Mouse (Mus musculus) retina, postnatal 1 day (tissue): Measurements from ENCODE around the gene Tcta.
"Not testable (repeated sequence)": the region's sequence is repeated elsewhere in the genome, so short reads cannot be mapped to it uniquely, and the experiment has no call there.

Experiments
- DNase-seq: peaks from one replicate; pipeline ENCODE4 v3.0.0-alpha.2; 2012

The Tcta gene

DNA sequence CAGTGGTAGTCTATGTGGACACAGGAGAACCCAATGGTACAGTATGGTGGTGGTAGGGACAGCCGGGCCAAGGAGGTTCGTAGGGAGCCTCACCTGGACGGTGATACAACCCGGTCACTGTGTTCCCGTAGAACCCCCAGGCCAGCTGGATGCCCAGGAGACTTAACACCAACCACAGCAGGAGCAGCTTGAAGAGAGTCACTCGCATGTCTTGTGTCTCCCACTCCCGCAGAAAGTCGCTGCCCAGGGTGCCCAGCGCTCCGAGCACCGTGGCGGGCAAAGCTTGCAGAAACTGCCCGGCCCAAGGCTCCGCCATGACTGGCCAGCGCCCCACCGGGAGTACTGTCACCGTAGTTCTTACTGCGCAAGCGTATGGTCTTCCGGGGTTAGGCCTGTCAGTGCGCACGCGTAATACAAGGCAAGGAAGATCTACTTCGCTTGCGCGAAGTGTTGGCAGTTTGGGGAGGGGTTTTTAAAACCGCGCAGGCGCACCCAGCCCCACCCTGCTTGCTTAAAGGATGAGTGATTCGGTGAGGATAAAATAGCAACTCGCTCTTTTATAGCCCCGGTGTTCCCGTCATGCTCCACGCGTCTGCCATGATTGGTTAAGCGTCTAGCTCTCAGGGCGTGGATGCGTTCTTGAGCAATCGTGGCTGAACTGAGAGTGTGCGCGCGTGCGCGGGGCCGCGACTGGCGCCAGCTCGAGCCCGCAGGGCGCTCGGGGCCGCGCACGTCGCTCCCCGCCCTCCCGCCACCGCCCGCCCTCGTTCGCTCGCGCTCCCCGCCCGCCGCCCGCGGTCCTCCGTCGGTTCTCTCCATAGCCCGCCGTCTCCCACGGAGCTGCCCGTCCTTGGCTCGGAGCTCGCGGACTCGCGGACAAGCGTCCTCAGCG is at the start of gene Tcta, which contains the start of gene Rhoa:
TSS of gene Tcta (minus strand) at position 532 of the 892 bp plus-strand sequence.
TSS of gene Rhoa (plus strand) at position 501 of the 892 bp plus-strand sequence.
- DNase-seq: peak; percentile 100

DNA sequence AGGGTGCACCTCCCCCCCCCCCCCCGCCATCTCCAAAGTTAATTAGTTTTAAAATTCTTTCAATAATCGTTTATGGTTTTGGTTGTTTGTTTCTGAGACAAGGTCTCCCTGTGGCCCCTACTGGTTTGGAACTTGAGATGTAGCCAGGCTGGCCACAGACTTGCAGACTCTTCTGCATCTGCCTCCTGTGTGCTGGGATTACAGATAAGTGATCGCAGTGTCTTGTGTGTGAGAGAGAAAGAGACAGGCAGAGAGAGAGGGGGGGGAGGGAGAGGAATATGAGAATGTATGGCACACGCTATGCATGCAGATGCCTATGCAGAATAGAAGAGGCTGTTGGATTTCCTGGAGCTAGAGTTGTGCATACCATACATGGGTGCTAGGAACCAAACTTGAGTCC is 43.8 kb upstream of the Tcta start:
- no peak for DNase-seq

DNA sequence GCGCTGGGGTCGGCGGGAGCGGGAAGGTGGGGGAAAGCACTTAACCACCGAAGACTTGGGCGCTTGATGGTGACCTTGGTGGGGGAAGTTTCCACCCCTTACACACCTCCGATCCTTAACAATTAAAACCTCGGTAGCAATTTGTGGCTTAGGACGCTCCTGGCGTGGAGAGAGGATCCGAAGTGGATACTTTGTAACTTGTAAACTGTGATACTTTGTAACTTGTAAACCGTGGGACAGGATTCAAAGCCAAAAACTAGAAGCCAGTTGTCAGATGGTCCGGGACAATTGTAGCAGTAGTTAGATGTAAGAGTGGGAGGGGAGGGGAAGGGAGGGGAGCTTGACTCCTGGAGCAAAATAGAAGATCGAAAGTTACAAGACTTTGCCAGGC is 42.3 kb upstream of the Tcta start:
- DNase-seq: no peak

DNA sequence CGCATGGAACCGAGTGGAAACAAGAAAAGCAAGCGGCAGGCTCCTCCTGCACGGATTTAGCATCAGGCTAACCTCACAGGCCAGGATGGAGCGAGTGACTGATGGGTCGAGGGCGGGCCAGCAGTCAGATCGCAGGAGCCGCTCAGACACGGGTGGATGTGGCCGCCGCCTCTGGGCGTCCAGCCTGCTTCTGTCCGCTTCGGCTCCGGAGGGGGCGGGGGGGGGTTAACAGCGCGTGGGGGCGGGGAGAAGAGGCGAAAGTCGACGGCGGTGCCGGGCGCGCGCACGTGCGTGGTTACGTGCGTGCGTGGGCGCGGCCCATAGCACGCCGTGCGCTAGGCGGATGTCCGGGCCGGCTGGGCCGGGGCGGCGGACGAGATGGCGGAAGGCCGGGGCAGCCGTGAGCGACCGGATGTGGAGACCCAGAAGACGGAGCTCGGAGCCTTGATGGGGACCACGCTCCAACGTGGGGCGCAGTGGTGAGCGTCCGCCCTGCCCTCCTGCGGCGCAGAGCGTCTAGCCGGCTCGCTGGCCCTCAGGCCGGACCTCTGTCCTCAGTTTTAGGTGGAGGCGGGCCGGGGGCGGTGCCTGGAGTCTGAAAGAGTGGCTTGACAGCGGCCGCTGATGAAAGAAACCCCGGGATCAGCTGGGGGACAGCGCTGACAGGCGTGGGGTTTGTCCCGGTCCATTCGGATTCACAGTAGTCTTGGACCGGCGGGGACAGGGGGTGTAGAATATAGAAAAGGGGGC is 41.8 kb upstream of the Tcta start, which contains the start of gene Usp4:
TSS of gene Usp4 (plus strand) at position 314 of the 750 bp plus-strand sequence.
- DNase-seq: peak; percentile 95

DNA sequence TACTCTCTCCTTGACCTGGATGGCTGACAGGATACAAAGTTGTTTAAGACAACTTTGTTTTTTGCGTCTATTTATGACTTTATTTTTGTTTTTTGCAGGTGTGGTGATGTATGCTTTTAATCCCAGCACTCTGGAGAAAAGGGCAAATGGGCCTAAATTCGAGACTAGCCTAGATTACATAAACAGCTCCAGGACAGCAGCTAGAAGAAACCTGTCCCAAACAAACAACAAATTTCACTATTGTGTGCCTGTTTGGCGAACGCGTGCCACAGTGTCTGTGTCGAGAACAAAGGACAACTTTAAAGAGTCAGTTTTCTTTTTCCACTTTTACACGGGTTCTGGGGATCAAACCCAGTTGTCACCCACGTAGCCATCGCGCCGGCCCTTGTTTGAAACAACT is 41.1 kb upstream of the Tcta start:
- DNase-seq: no peak

DNA sequence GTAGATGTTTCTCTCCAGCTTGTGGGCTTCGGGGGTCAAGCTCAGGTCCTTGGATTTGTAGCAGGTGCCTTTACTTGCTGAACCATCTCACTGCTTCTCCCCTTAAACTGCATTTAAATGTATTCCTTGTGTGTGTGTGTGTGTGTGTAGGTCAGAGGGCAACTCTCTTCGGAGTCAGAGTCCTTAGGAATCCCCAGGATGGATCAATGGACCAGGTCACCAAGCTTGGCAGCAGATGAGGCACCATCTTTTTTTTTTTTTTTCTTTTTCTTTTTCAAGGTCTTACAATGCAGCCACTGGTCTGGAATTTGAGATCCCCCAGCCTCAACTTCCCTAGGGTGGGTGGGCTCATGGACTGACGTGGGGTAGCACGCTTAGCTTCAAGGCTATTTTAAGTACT is 38.5 kb upstream of the Tcta start:
- DNase-seq: no peak

DNA sequence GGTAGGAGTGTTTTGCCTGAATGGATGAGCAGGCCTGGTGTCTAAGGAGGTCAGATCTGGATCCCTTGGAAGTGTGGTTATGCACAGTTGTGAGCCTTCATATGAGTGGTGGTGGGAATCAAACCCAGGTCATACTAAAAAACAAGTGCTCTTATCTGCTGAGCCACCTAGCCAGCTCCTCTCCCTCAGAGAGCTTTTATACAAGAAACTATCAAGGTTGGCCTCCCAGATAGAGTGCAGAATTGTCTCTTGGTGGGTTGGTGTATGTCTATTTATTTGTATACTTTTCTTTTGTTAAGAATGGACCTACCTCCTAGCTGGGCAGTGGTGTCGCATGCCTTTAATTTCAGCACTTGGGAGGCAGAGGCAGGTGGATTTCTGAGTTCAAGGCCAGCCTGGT is 37.9 kb upstream of the Tcta start:
- no peak for DNase-seq

DNA sequence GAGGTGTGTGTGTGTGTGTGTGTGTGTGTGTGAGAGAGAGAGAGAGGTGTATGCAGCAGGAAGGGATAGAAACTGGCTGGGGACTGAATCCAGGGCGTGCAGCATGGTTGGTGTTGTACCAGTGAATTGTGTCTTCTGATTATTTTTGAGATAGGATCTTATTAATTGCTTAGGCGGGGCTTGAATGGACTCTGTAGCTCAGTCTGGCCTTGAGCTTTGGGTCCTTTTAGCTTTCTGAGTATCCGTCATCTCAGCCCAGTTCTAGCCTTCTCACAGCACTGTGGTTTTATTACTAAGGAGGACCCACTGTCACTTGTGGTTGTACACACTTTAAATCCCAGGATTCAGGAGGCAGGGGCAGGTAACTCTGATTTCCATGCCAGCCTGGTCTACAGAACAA is 37.4 kb upstream of the Tcta start:
- DNase-seq: no peak

DNA sequence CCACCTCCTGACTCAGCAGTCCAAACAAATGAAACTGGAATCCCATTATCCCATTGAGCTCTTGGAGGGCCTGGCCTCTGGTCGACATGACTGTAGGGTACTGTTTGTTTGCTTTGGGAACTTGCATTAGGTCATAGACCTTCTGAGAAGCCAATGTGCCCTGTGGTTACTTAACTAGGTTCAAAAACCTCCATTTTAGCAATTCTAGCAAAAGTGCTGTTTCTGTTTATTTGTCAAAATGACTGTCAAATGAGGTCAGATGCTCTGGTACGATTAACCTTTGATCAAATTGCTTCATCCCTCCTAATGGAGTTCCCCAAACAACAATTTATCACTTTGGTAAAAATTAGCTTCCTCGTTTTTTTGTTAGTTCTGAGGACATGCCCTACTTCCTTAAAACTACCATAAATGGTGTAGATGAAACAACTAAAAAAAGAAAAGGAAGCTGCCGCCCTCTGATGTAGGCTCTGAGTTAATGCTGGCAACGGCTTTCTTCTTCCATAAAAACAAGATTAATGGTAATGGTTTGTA is 36.4 kb upstream of the Tcta start:
- no peak for DNase-seq

DNA sequence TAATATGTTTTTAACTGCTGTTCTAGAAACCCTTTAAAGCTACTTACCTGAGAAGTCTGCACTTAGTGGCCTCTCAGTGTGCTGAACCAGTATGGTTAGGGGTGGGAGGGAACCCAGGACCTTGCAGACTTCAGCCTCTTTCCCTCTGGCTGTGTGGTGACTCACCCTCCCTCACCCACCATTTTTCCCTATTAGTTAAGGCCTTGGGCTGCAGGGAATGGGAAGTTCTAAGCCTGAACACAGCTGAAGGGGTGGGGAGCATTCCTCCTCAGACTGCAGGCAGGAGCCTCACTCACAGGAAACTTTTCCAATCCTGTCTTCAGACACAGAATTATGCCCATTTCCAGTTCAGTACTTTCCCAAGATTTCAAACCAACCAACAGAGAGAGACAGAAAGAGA is 35.8 kb upstream of the Tcta start:
- DNase-seq: no peak

DNA sequence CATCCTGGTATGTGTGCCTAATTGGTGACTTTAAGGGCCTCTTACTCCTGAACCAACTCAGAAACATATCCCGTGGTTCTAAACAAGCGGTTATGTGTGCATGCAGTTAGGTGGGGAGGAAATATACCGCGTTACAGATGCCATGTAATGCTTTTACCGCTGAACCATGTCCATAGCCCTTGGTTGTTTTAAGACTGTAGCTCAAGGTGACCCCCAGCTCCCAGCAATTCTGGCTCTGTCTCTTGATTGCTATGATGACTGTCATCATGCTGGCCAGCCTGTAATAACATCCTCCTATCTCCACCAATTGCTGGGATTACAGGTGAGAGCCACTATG is 35.1 kb upstream of the Tcta start:
- no peak for DNase-seq

DNA sequence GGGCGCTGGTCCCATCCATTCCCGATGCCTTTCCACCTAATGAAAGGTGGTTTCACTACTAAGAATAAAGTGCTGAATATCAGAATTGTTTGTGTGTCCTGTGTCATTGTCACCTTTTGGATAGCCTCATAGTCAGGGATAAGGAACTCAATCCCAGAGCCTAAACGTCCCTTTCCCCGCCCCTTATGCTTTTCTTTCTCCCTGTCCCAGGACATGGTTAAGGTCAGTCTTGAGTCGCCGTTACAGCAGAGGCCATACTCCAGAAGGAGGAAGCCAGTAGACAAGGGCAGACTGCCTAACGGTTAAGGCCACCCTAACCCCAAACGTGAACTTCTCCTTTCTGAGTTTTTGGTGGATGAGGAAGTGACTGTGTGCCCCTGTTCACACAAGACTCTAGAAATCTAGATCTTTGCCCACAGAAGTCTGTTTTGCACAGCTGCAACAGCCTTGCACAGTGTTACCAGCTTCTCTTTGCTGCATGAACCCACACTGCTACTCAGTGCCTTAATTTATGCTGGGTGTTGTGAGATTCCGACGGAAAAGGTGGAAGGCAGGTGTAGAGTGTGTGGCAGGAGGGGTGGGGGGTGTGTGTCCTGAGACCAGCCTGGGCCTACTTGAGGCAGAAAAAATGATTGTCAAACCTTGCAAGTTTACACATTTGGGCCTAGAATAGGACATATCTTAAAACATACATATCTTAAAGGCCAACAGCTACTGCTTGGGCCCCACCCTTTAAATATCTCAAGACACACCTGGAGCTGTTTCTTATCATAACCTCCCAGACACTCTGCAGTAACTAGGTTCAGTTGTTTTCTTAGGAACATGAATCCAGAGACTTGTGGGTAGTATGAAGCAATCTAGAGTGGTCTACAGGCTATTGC is 34.5 kb upstream of the Tcta start:
- DNase-seq: no peak

DNA sequence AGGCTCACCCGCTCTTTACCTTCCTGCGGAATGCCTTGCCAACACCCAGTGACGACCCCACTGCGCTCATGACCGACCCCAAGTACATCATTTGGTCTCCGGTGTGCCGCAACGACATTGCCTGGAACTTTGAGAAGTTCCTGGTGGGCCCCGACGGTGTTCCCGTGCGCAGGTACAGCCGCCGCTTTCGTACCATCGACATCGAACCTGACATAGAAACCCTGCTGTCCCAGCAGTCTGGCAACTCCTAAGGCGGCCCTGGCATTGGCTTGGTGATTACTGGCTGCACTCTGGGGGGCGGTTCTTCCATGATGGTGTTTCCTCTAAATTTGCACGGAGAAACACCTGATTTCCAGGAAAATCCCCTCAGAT is 33.9 kb upstream of the Tcta start:
- no peak for DNase-seq

DNA sequence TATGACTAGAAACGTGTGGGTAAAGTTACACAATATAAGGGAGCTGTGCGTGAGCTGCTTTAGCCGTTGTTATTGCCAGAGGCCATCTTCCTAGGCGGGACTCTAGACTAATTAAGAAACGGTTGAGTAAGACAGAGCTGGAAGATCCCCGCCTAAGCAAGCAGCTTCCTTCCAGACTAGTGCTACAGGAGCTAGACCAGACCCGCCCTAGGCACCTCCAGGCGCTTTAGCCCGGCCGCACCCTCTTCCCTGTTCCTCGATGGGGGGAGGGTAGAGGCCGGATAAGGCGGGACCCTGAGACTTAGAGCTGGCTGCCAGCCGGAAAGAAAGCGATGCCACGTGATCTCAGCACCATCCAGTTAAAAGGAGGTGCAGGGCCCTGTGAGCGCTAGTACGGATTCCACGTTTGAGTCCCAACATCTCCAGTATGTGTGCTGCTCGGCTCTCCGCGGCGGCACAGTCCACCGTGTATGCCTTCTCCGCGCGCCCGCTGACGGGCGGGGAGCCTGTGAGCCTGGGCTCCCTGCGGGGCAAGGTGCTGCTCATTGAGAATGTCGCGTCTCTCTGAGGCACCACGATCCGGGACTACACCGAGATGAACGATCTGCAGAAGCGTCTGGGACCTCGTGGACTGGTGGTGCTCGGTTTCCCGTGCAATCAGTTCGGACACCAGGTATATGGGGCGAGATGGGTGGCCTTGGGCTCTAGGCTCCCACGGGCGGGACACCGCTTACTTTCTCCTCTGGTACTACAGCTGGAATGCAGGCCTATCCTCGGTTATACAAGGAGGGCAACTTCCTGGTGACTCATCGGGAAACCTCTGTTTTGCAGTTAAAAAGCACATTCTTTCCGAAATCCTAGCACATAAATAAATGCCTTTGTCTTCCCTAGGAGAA is 33.2 kb upstream of the Tcta start, which contains the start of gene Gpx1:
TSS of gene Gpx1 (plus strand) at position 18 of the 896 bp plus-strand sequence.
- DNase-seq: peak; percentile 95

DNA sequence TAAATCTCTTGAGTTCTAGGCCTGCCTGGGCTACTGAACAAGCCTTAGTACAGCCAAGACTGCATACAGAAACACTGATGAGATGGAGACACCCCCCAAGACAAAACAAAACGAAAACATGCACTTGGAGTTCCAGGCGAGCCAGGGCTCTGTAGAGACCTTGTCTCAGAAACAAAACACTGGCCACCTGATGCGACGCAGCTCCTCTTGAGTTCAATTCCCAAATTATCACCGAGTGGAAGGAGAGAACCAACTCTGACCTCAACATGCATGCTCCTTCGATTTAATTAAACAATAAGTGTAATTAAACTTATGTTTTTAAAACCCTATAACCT is 32.6 kb upstream of the Tcta start:
- DNase-seq: no peak

DNA sequence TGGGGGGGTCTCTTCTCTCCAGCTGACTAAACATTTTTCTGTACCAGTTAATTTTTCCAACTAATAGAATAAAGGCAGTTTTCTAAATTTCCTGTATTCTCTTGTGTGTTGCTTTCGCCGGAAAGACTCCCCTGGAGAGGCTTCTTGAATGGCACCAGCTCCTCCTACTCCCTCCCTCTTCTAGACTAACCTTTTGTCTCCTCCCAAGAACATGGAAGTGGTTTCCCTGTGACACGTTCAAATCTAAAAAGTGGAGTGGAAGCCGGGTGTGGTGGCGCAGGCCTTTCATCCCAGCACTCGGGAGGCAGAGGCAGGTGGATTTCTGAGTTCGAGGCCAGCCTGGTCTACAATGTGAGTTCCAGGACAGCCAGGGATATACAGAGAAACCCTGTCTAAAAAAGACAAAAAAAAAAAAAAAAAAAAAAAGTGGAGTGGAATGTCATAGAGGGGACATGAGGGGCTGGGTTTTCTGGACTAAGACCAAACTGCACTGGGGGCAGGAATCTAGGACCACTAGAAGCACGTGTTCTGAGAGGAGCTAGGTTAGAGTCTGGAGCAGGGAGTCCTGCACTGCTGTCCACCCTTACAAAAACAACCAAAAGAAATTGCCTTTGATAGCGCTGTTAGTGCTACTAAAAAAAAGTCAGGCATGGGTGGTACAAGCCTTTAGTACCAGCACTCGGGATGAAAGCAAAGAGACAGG is 32.0 kb upstream of the Tcta start:
- no peak for DNase-seq

DNA sequence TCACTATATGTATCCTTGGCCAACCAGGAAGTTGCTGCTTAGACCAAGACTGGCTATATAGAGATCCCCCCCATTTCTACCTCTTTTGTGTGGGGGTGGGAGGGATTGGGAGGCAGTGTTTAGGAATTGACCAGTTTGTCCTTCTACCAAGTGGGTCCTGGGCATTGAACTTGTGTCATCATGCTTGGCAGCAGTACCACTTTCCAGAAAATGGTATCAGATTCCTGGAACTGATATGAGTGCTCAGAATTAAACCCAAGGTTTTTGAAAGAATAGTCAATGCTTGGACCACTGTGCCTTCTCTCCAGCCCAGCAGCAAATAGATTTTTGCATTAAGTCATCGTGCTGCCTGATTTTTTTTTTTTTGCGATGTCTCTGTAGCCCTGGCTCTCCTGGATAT is 19.9 kb upstream of the Tcta start:
- DNase-seq: no peak

DNA sequence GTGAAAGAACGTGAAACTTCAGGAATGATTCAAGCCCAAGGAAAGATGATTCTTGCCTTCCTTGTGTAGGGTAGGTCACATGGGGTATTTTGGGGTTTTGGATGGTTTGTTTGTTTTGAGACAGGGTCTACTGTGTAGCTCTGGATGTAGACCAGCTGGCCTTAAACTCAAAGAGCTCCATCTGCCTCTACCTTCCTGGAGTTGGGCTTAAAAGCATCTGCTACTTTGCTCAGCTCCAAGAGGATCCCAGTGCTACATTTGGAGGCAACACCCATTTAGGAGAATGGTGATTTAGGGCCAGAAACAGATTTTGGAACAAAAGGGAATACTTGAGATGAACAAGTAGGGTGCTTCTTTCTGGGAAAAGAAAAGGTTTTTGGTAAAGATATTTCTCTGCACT is 18.8 kb upstream of the Tcta start:
- DNase-seq: no peak

DNA sequence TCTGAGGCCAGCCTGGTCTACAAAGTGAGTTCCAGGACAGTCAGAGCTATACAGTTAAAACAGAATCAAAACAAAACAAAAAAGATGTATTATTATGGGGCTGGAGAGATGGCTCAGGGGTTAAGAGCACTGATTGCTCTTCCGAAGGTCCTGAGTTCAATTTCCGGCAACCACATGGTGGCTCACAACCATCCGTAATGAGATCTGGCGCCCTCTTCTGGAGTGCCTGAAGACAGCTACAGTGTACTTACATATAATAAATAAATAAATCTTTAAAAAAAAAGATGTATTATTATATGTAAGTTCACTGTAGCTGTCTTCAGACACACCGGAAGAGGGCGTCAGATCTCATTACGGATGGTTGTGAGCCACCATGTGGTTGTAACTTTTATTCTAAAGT is 16.1 kb upstream of the Tcta start:
- DNase-seq: not testable (repeated sequence)

DNA sequence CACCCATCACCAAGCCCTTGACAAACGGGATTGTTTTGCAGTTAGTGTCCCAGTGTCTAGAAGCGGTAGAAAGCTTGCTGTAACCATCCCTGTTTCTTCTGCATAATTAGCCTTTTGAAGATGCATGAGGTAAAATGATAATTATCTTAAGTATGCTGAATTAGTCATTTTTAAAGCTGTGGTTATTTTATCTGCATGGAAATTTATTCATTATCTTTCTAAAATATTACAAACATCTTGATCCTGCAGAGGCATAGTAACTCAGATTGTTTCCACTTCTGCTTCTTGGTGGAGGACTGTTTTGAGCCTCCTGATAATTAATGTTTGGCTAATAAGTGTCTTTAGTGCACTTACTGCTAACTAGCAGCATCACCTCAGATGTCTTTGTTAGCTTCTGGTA is 12.5 kb upstream of the Tcta start:
- no peak for DNase-seq

DNA sequence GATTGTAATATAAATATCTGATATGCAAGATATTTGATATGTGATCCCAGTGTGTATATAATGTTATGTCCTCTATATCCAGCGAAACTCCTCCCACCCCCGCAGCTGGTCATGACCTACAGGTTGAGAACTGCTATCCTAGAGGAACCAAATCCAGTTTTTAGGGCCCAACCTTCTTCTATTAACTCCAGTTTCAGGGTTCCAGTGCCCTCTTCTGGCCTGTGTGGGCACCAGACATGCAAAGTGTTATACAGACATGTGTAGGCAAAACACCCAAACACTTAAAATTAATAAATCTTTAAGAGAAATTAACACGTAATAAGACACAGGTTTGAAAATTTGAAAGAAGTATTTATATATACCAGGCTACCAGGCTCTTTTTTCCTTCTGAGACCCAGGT is 11.6 kb upstream of the Tcta start:
- peak; percentile 31 for DNase-seq
